Mouse (Mus musculus) E14TG2a.4 (cell line): ENCODE data around the gene Fam184a.
"Not testable (repeated sequence)": the region's sequence is repeated elsewhere in the genome, so short reads cannot be mapped to it uniquely, and the experiment has no call there.

ENCODE experiments used
- H3K27me3 ChIP-seq: 2 replicates; pipeline ENCODE4 v1.6.1; 2014; ENCODE audit warnings: low read length, control low read depth; ENCODE audit not compliant: insufficient read depth
- H3K36me3 ChIP-seq: 2 replicates; pipeline ENCODE4 v1.6.1; 2014; ENCODE audit warnings: low read length, control low read depth; ENCODE audit not compliant: insufficient read depth
- H3K4me1 ChIP-seq: replicated peaks from 2 replicates; pipeline ENCODE4 v1.6.1; 2014; ENCODE audit warnings: low read depth, low read length, control low read depth
- H3K4me3 ChIP-seq: replicated peaks from 2 replicates; pipeline ENCODE4 v1.5.1; 2014; ENCODE audit warnings: mild to moderate bottlenecking, low read length
- H3K9me3 ChIP-seq: 2 replicates; pipeline ENCODE4 v1.6.1; 2014; ENCODE audit warnings: low read length, control low read depth
- CTCF ChIP-seq: conservative IDR thresholded peaks from 2 replicates; pipeline ENCODE4 v1.5.1; 2014; ENCODE audit warnings: low read length
- NANOG ChIP-seq: IDR thresholded peaks from 2 replicates; pipeline ENCODE4 v1.6.1; 2014; ENCODE audit warnings: borderline replicate concordance, low read length, mixed read lengths
- POU5F1 ChIP-seq: IDR thresholded peaks from 2 replicates; pipeline ENCODE4 v1.6.1; 2014; ENCODE audit warnings: low read length, borderline replicate concordance

The Fam184a gene

GRCm38 (mm10) chr10:53685806-53686205, 65.1 kb downstream of the Fam184a start:
- TF ChIP-seq POU5F1 (no peak), CTCF (no peak), NANOG (no peak)
- no peaks in the 10 kb centered on the region for H3K27me3 ChIP-seq
- H3K4me1 ChIP-seq, result no peaks in the 10 kb centered on the region
- H3K36me3 ChIP-seq, result no peaks in the 10 kb centered on the region
- no peak overlapping the region for H3K4me3 ChIP-seq
- H3K9me3 ChIP-seq, result no peaks in the 10 kb centered on the region

GRCm38 (mm10) chr10:53683226-53683625, 67.7 kb downstream of the Fam184a start:
- H3K4me1 ChIP-seq, result no peaks in the 10 kb centered on the region
- no peak for TF ChIP-seq NANOG
- no peak for TF ChIP-seq POU5F1
- no peak for TF ChIP-seq CTCF

GRCm38 (mm10) chr10:53679690-53680557, 71.0 kb downstream of the Fam184a start:
- TF ChIP-seq CTCF (no peak), NANOG (no peak), POU5F1 (no peak)
- Histone ChIP-seq H3K36me3 (no peaks in the 10 kb centered on the region), H3K4me1 (no peaks in the 10 kb centered on the region), H3K27me3 (no peaks in the 10 kb centered on the region), H3K9me3 (no peaks in the 10 kb centered on the region), H3K4me3 (no peak overlapping the region)

More at GRCm38 (mm10) chr10:53683226-53683625, 67.7 kb downstream of the Fam184a start:
- no peak overlapping the region for H3K4me3 ChIP-seq
- H3K36me3 ChIP-seq, result no peaks in the 10 kb centered on the region
- H3K27me3 ChIP-seq, result no peaks in the 10 kb centered on the region
- no peaks in the 10 kb centered on the region for H3K9me3 ChIP-seq

- no peak overlapping the region for H3K4me3 ChIP-seq
- H3K4me1 ChIP-seq, result no peaks in the 10 kb centered on the region
- no peaks in the 10 kb centered on the region for H3K27me3 ChIP-seq
- TF ChIP-seq NANOG, result no peak
- no peaks in the 10 kb centered on the region for H3K36me3 ChIP-seq
- no peaks in the 10 kb centered on the region for H3K9me3 ChIP-seq
Measured at GRCm38 (mm10) chr10:53661788-53662187, 89.1 kb downstream of the Fam184a start.

- peaks cover 17% of the 10 kb centered on the region for H3K9me3 ChIP-seq
- not testable (repeated sequence) for H3K36me3 ChIP-seq, H3K27me3 ChIP-seq, H3K4me1 ChIP-seq, H3K4me3 ChIP-seq
Measured at GRCm38 (mm10) chr10:53654239-53654638, 96.7 kb downstream of the Fam184a start.

- TF ChIP-seq CTCF, result no peak
- no peak for TF ChIP-seq NANOG
- no peak for TF ChIP-seq POU5F1
- no peaks in the 10 kb centered on the region for H3K27me3 ChIP-seq
Measured at GRCm38 (mm10) chr10:53650683-53651082, 100.2 kb downstream of the Fam184a start.

GRCm38 (mm10) chr10:53641507-53641906, 109.4 kb downstream of the Fam184a start:
- no peaks in the 10 kb centered on the region for H3K36me3 ChIP-seq
- peak; percentile 42 for TF ChIP-seq CTCF
- no peak for TF ChIP-seq NANOG
- H3K4me3 ChIP-seq, result no peak overlapping the region
- H3K4me1 ChIP-seq, result no peaks in the 10 kb centered on the region
- H3K27me3 ChIP-seq, result no peaks in the 10 kb centered on the region
- H3K9me3 ChIP-seq, result no peaks in the 10 kb centered on the region

More at GRCm38 (mm10) chr10:53650683-53651082, 100.2 kb downstream of the Fam184a start:
- Histone ChIP-seq H3K36me3 (no peaks in the 10 kb centered on the region), H3K9me3 (peaks cover 7% of the 10 kb centered on the region), H3K4me3 (no peak overlapping the region), H3K4me1 (no peaks in the 10 kb centered on the region)

- H3K27me3 ChIP-seq, result peaks cover 7% of the 10 kb centered on the region; the same call in 1 of the 2 replicates
- H3K4me1 ChIP-seq, result no peaks in the 10 kb centered on the region
- H3K36me3 ChIP-seq, result no peaks in the 10 kb centered on the region
- TF ChIP-seq NANOG, result no peak
- no peaks in the 10 kb centered on the region for H3K9me3 ChIP-seq
- no peak overlapping the region for H3K4me3 ChIP-seq
Measured at GRCm38 (mm10) chr10:53635246-53635971, 115.5 kb downstream of the Fam184a start.

GRCm38 (mm10) chr10:53634160-53634559, 116.8 kb downstream of the Fam184a start:
- H3K9me3 ChIP-seq, result no peaks in the 10 kb centered on the region

GRCm38 (mm10) chr10:53630339-53630738, 120.6 kb downstream of the Fam184a start, which contains the start of gene Mcm9:
Gene Mcm9 (minus strand): TSS chr10:53630439.
- peak within 1 kb of the TSS; percentile 89 for H3K4me3 ChIP-seq
- H3K4me1 ChIP-seq, result peaks cover 21% of the 10 kb centered on the region
- H3K36me3 ChIP-seq, result peaks cover 15% of the 10 kb centered on the region
- H3K27me3 ChIP-seq, H3K9me3 ChIP-seq: not testable (repeated sequence)

More at GRCm38 (mm10) chr10:53634160-53634559, 116.8 kb downstream of the Fam184a start:
- Histone ChIP-seq H3K27me3 (peaks cover 7% of the 10 kb centered on the region; the same call in 1 of the 2 replicates), H3K4me3 (no peak overlapping the region), H3K4me1 (no peaks in the 10 kb centered on the region), H3K36me3 (no peaks in the 10 kb centered on the region)
- TF ChIP-seq POU5F1, result no peak
- TF ChIP-seq CTCF, result no peak
- TF ChIP-seq NANOG, result no peak
